Mouse (Mus musculus): Measurements from ENCODE around the gene Ddx19b. TPM values are rescaled to one million over a fixed set of nuclear protein-coding genes. Genes with fewer than 3 reads are reported as not detected.
"Not testable (repeated sequence)": the region's sequence is repeated elsewhere in the genome, so short reads cannot be mapped to it uniquely, and the experiment has no call there.

Gene Ddx19b
- polyA plus RNA-seq, 1 experiment from 2014 or later, result 4.3 TPM

DNA sequence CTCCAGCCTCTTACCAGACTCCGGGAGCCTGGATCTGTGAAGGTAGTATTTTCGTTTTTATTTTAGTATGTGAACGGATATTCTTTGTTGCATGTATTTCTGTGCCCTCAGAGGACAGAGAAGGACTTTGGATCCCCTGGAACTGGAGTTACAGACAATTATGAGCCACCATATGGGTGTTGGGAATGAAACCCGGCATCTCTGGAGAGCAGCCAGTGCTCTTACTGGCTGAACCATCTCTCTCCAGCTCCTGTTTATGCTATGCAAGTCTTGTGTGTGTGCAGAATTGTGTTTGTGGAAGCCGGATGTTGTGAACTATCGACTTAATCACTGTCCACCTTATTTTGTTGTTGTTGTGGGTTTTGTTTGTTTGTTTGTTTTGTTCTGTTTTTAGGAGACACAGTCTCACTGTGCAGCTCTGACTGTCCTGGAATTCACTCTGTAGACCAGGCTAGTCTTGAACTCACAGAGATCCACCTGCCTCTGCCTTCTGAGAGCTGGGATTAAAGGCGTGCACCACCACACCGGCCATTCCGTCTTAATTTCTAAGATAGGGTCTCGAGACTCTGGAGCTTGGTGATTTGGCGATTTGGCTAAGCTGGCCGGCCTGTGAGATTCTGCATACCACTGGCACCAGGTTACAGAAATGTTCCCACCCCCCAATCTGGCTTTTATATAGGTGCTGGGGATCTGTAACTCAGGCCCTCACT is 72.3 kb downstream of the Ddx19b start:
- Histone ChIP-seq H3K27me3 (no peaks in the 10 kb centered on the region), H3K9me3 (no peaks in the 10 kb centered on the region), H3K4me1 (0 out of 2 replicates have a peak, but pooled peaks cover 3% of the 10 kb centered on the region), H3K4me2 (no peak overlapping the region), H3K27ac (no peak overlapping the region), H3K4me3 (no peak overlapping the region), H3K9ac (no peak overlapping the region), H3K36me3 (peaks cover 67% of the 10 kb centered on the region)
- WGBS, result 94% methylated on average over 12 of the region's 12 CpGs
- ATAC-seq (ENCODE audit: insufficient number of reproducible peaks, insufficient read depth, low FRiP score, low TSS enrichment, low read depth), result no peak

- H3K9ac ChIP-seq; ATAC-seq (ENCODE audit: insufficient number of reproducible peaks, insufficient read depth, low FRiP score, low TSS enrichment, low read depth); H3K27ac ChIP-seq; H3K4me3 ChIP-seq; H3K4me1 ChIP-seq; H3K27me3 ChIP-seq; H3K4me2 ChIP-seq; H3K9me3 ChIP-seq: not testable (repeated sequence)
- WGBS, result 91% methylated on average over 7 of the region's 7 CpGs
- H3K36me3 ChIP-seq, result peaks cover 67% of the 10 kb centered on the region
Measured at GRCm38 (mm10) chr8:110958553-110958952, 73.0 kb downstream of the Ddx19b start.

GRCm38 (mm10) chr8:110958135-110958534 is 73.4 kb downstream of the Ddx19b start:
- H3K36me3 ChIP-seq, result peaks cover 67% of the 10 kb centered on the region
- no peak for ATAC-seq (ENCODE audit: insufficient number of reproducible peaks, insufficient read depth, low FRiP score, low TSS enrichment, low read depth)

GRCm38 (mm10) chr8:110957471-110957870 is 74.1 kb downstream of the Ddx19b start:
- Histone ChIP-seq H3K36me3 (peaks cover 61% of the 10 kb centered on the region), H3K4me1 (0 out of 2 replicates have a peak, but pooled peaks cover 3% of the 10 kb centered on the region), H3K9ac (no peak overlapping the region), H3K27me3 (no peaks in the 10 kb centered on the region), H3K9me3 (no peaks in the 10 kb centered on the region), H3K27ac (no peak overlapping the region), H3K4me2 (no peak overlapping the region), H3K4me3 (no peak overlapping the region)
- ATAC-seq (ENCODE audit: insufficient number of reproducible peaks, insufficient read depth, low FRiP score, low TSS enrichment, low read depth), result no peak
- WGBS, result 92% methylated on average over 19 of the region's 19 CpGs

More at GRCm38 (mm10) chr8:110958135-110958534, 73.4 kb downstream of the Ddx19b start:
- H3K4me1 ChIP-seq, result 0 out of 2 replicates have a peak, but pooled peaks cover 3% of the 10 kb centered on the region
- WGBS, result 93% methylated on average over 5 of the region's 5 CpGs
- H3K4me3 ChIP-seq, result no peak overlapping the region
- no peak overlapping the region for H3K9ac ChIP-seq
- H3K27ac ChIP-seq, result no peak overlapping the region
- no peaks in the 10 kb centered on the region for H3K9me3 ChIP-seq
- H3K27me3 ChIP-seq, result no peaks in the 10 kb centered on the region
- no peak overlapping the region for H3K4me2 ChIP-seq

DNA sequence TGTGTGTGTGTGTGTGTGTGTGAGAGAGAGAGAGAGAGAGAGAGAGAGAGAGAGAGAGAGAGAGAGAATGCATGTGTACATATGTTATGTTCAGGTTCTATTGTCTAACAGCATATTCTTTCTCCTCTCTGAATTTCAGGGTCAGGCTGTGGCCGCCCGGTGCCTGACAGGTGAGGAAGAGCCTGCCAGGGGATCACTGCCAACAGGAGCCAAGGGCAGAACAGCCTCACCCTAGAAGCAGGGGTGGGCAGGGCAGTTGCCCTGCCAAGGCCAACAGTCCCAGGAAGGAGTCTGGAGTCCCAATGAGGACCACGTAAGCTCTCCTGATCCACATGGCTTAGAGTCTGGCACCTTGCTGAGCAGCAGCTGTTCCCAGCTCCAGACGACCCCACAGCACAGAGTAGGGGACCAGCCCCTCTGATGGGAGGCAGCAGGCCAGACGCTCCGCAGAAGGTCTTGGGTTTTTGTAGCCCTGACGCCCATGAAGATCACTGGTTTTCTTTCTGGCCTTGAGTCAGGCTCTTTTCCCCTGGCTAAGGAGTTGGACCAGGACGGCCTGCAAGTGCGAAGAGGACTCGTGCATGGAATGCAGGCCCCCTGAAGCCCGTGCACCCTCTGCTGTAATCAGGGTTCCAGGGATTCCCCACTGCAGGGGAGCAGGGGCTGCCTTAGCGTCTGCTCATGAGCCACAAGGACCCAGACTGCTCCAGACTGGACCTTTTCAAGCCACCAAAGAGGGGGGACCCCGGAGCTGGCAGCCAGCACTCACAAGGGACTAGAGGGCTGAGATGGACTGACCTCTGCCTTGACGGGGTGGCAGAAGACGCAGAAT is 74.7 kb downstream of the Ddx19b start:
- H3K27me3 ChIP-seq, result no peaks in the 10 kb centered on the region
- no peaks in the 10 kb centered on the region for H3K9me3 ChIP-seq
- no peak overlapping the region for H3K4me3 ChIP-seq
- 88% methylated on average over 15 of the region's 15 CpGs for WGBS
- no peak overlapping the region for H3K4me2 ChIP-seq
- 0 out of 2 replicates have a peak, but pooled peaks cover 3% of the 10 kb centered on the region for H3K4me1 ChIP-seq
- no peak overlapping the region for H3K9ac ChIP-seq
- no peak overlapping the region for H3K27ac ChIP-seq
- H3K36me3 ChIP-seq, result peaks cover 57% of the 10 kb centered on the region
- no peak for ATAC-seq (ENCODE audit: insufficient number of reproducible peaks, insufficient read depth, low FRiP score, low TSS enrichment, low read depth)

- no peak overlapping the region for H3K4me3 ChIP-seq
- no peaks in the 10 kb centered on the region for H3K9me3 ChIP-seq
- H3K27ac ChIP-seq, result no peak overlapping the region
- 69% methylated on average over 8 of the region's 8 CpGs for WGBS
- no peak overlapping the region for H3K9ac ChIP-seq
- peaks cover 43% of the 10 kb centered on the region for H3K36me3 ChIP-seq
- no peak for ATAC-seq (ENCODE audit: insufficient number of reproducible peaks, insufficient read depth, low FRiP score, low TSS enrichment, low read depth)
- peaks cover 9% of the 10 kb centered on the region; the same call in 1 of the 2 replicates for H3K4me1 ChIP-seq
- H3K27me3 ChIP-seq, result no peaks in the 10 kb centered on the region
- H3K4me2 ChIP-seq, result no peak overlapping the region
Measured at GRCm38 (mm10) chr8:110954776-110955175, 76.8 kb downstream of the Ddx19b start.

Small RNA genes lying within 50 kb of the gene (microRNA-seq; reads per million reads assigned to microRNA genes)
- gene Gm24103 (not detected), gene Mir3473d (not detected)

Other genes with a start within 250 kb of the Ddx19b start
- 0.60 and 2.3 TPM in 2 replicates for gene Il34, start 225.8 kb downstream of the Ddx19b start, polyA plus RNA-seq (2015; fragmentation: Nextera tagmentation; extraction: Ambion mirVana)
- 82.9 and 83.8 TPM in 2 replicates for gene Cog4, start 185.2 kb downstream of the Ddx19b start, polyA plus RNA-seq (2015; fragmentation: Nextera tagmentation; extraction: Ambion mirVana)
- 158 and 170 TPM in 2 replicates for gene Sf3b3, start 185.0 kb downstream of the Ddx19b start, polyA plus RNA-seq (2015; fragmentation: Nextera tagmentation; extraction: Ambion mirVana)
- gene Fuk, start 129.3 kb downstream of the Ddx19b start, polyA plus RNA-seq (2015; fragmentation: Nextera tagmentation; extraction: Ambion mirVana), result 13.0 and 15.2 TPM in 2 replicates
- 29.4 and 35.7 TPM in 2 replicates for gene St3gal2, start 111.8 kb downstream of the Ddx19b start, polyA plus RNA-seq (2015; fragmentation: Nextera tagmentation; extraction: Ambion mirVana)
- gene Ddx19a, start 34.0 kb downstream of the Ddx19b start, polyA plus RNA-seq (2015; fragmentation: Nextera tagmentation; extraction: Ambion mirVana), result 15.6 and 15.7 TPM in 2 replicates
- 54.2 and 54.8 TPM in 2 replicates for gene Aars, start 1.4 kb upstream of the Ddx19b start, polyA plus RNA-seq (2015; fragmentation: Nextera tagmentation; extraction: Ambion mirVana)
- gene Exosc6, start 24.6 kb upstream of the Ddx19b start, polyA plus RNA-seq (2015; fragmentation: Nextera tagmentation; extraction: Ambion mirVana), result 9.3 and 14.6 TPM in 2 replicates
- gene Clec18a, start 60.7 kb upstream of the Ddx19b start, polyA plus RNA-seq (2015; fragmentation: Nextera tagmentation; extraction: Ambion mirVana), result 0.27 TPM in 1 of 2 replicates, not detected in the other
- 11.0 and 11.5 TPM in 2 replicates for gene Pdpr, start 62.9 kb upstream of the Ddx19b start, polyA plus RNA-seq (2015; fragmentation: Nextera tagmentation; extraction: Ambion mirVana)
- 80.4 and 92.3 TPM in 2 replicates for gene Glg1, start 227.5 kb upstream of the Ddx19b start, polyA plus RNA-seq (2015; fragmentation: Nextera tagmentation; extraction: Ambion mirVana)